In genomic region chr16:18396201-18396600, GRCm38 (mm10) we compare ENCODE assay signal across 8 mouse cellular contexts. TPM values are rescaled to one million over a fixed set of nuclear protein-coding genes. Genes with fewer than 3 reads are reported as not detected.
A peak's percentile ranks its signal among the peaks of the same experiment; 100 is the strongest.
DNase-seq lines count a peak whose midpoint lies in the region; ATAC-seq and TF ChIP-seq lines count a peak whose summit lies in the region.

No protein-coding gene starts in this region.

- 54% methylated on average over 2 of the region's 2 CpGs for whole genome bisulfite sequencing in hindbrain, embryonic 14.5 days
- 72% methylated on average over 2 of the region's 2 CpGs for WGBS in intestine, postnatal 0 days

- no peak overlapping the region for H3K4me3 ChIP-seq in hindbrain, embryonic 14.5 days (replicated peaks; ENCODE audit: low read length)
- H3K4me3 ChIP-seq in intestine, postnatal 0 days (ENCODE audit: low read depth, low read length): no peak overlapping the region

- TF ChIP-seq CTCF in intestine, postnatal 0 days (IDR thresholded peaks at IDR 0.05; ENCODE audit: low read depth): no peak

- H3K4me1 ChIP-seq in hindbrain, embryonic 14.5 days (replicated peaks; ENCODE audit: control insufficient read depth, insufficient read depth, low read length): peaks cover 61% of the 10 kb centered on the region
- H3K4me1 ChIP-seq in intestine, postnatal 0 days (replicated peaks; ENCODE audit: control insufficient read depth, insufficient read depth, low read length): peaks cover 4% of the 10 kb centered on the region; the same call in 1 of the 2 replicates

- no peaks in the 10 kb centered on the region for H3K9me3 ChIP-seq in hindbrain, embryonic 14.5 days (ENCODE audit: control insufficient read depth, low read length)
- no peaks in the 10 kb centered on the region for H3K9me3 ChIP-seq in intestine, postnatal 0 days (ENCODE audit: control insufficient read depth)

- H3K27me3 ChIP-seq in hindbrain, embryonic 14.5 days (ENCODE audit: control insufficient read depth, insufficient read depth, low read length): no peaks in the 10 kb centered on the region
- H3K27me3 ChIP-seq in intestine, postnatal 0 days (replicated peaks; ENCODE audit: control insufficient read depth, insufficient read depth, low read length): no peaks in the 10 kb centered on the region

- H3K4me2 ChIP-seq in hindbrain, embryonic 14.5 days (replicated peaks): peak overlapping the region; percentile 25; the same call in 1 of the 2 replicates
- no peak overlapping the region for H3K4me2 ChIP-seq in intestine, postnatal 0 days (replicated peaks; ENCODE audit: low read depth)

- H3K27ac ChIP-seq in hindbrain, embryonic 14.5 days: peak overlapping the region; percentile 79
- no peak overlapping the region for H3K27ac ChIP-seq in intestine, postnatal 0 days (ENCODE audit: low read depth, low read length)

- H3K9ac ChIP-seq in hindbrain, embryonic 14.5 days: no peak overlapping the region; the same call in 1 of the 2 replicates
- H3K9ac ChIP-seq in intestine, postnatal 0 days (ENCODE audit: low read depth, low read length): no peak overlapping the region

- no peak for ATAC-seq in hindbrain, embryonic 14.5 days (ENCODE audit: low FRiP score)
- no peak for ATAC-seq in intestine, postnatal 0 days

- DNase-seq in 3134 (ENCODE audit: extremely low read depth, insufficient read length, low spot score): peak; percentile 83
- DNase-seq in adipocyte (ENCODE audit: low spot score): peak; percentile 98
- peak; percentile 96 for DNase-seq in fibroblast of lung, adult 2 months (ENCODE audit: low read depth)
- DNase-seq in hindbrain, embryonic 14.5 days (ENCODE audit: low spot score): no peak
- peak; percentile 76 for DNase-seq in lung, postnatal 10 days
- no peak for DNase-seq in left cerebral cortex, adult 11 months (ENCODE audit: low spot score)
- DNase-seq in thymus, adult 18-20 months: no peak

- H3K36me3 ChIP-seq in hindbrain, embryonic 14.5 days (replicated peaks; ENCODE audit: control insufficient read depth, insufficient read depth): peaks cover 43% of the 10 kb centered on the region
- peaks cover 37% of the 10 kb centered on the region for H3K36me3 ChIP-seq in intestine, postnatal 0 days (ENCODE audit: control insufficient read depth, insufficient read depth)

RNA-seq across cellular contexts. Expression of gene Txnrd2, which starts 30.0 kb away (rescaled TPM):
- 26.0 and 28.2 TPM in 2 replicates for polyA plus RNA-seq in hindbrain, embryonic 14.5 days (2014; fragmentation: Nextera tagmentation; extraction: Ambion mirVana)
- polyA plus RNA-seq in intestine, postnatal 0 days (2015; fragmentation: Nextera tagmentation; extraction: Ambion mirVana): 24.8 and 25.0 TPM in 2 replicates

RNA-seq across cellular contexts. Expression of gene Comt, which starts 30.5 kb away (rescaled TPM):
- 91.6 and 99.4 TPM in 2 replicates for polyA plus RNA-seq in hindbrain, embryonic 14.5 days (2014; fragmentation: Nextera tagmentation; extraction: Ambion mirVana)
- polyA plus RNA-seq in intestine, postnatal 0 days (2015; fragmentation: Nextera tagmentation; extraction: Ambion mirVana): 103 and 107 TPM in 2 replicates

RNA-seq across cellular contexts. Expression of gene Arvcf, which starts 48.2 kb away (rescaled TPM):
- polyA plus RNA-seq in hindbrain, embryonic 14.5 days (2014; fragmentation: Nextera tagmentation; extraction: Ambion mirVana): 53.2 and 64.6 TPM in 2 replicates
- 9.3 and 9.6 TPM in 2 replicates for polyA plus RNA-seq in intestine, postnatal 0 days (2015; fragmentation: Nextera tagmentation; extraction: Ambion mirVana)

RNA-seq across cellular contexts. Expression of gene Tango2, which starts 48.3 kb away (rescaled TPM):
- 94.5 and 97.9 TPM in 2 replicates for polyA plus RNA-seq in hindbrain, embryonic 14.5 days (2014; fragmentation: Nextera tagmentation; extraction: Ambion mirVana)
- polyA plus RNA-seq in intestine, postnatal 0 days (2015; fragmentation: Nextera tagmentation; extraction: Ambion mirVana): 78.6 and 85.2 TPM in 2 replicates

Comparison
In these comparisons a context has a peak if more than half of its experiments do, and no peak if none do; other contexts are left out.
1. DNase-seq: peak in 3134 (single experiment), adipocyte (single experiment), fibroblast of lung, adult 2 months (single experiment) and lung, postnatal 10 days (single experiment); none in hindbrain, embryonic 14.5 days (single experiment), left cerebral cortex, adult 11 months (single experiment) and thymus, adult 18-20 months (0 of 2).